Mouse (Mus musculus) cerebellum, postnatal 4 days (tissue): Measurements from ENCODE around the gene Fam198b.
"Not testable (repeated sequence)": the region's sequence is repeated elsewhere in the genome, so short reads cannot be mapped to it uniquely, and the experiment has no call there.

Source experiments
- DNase-seq, 2 experiments: peaks; one replicate each; pipeline ENCODE4 v3.0.0; 2022; ENCODE audit warnings: low spot score in 2 of 2, mixed read lengths in 1 of 2

Fam198b gene

DNA sequence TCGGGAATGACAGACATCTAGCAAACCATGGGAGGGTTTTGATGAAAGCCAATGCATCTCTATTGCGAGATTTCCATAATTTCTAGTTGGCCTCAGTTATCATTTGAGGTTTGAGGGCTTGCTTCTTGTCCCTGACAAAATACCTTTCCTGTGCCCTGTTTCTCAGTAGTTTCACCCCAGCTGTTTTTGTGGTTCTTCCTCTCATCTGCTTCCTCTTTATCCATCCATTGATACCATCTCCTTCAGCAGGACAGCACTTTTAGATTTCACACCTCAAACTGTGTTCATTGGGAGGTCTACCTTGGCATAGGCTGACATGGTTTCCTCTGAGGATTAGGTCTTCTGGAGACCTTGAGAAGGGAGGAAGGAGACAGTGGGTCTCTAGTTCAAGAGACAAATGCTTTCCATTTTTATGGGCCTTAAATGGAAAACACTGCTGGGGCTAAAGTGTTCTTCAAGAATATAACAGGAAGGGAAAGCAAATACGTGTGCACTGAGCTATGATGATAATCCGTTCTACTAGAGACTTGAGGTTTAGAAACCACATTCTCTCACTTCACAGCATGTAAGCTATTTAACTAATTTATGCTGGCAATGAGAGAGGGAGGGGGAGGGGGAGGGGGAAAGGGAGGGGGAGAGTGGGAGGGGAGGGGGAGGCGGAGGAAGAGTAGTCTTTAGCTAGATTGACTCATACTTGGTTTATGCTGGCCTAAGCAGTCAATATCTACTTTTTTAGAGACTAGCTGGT is 41.8 kb downstream of the Fam198b start:
- DNase-seq, result no peak

DNA sequence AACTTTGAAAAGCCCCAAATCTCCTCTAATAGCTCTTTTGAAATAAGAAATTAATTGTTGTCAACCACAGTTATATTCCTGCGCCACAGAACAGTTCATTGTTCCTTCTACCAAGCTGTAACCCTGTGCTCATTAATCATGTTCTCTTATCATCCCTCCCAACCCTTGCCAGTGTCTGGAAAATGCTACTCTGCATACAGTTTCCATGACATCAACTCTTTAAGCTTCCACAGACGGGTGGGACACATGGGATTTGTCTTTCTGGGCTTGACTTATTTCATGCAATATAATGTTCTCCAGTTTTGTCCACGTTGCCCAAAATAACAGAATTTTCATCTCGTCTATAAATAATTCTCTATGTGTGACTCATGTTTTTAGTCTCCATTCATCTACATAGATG is 42.7 kb downstream of the Fam198b start:
- DNase-seq, result no peak

DNA sequence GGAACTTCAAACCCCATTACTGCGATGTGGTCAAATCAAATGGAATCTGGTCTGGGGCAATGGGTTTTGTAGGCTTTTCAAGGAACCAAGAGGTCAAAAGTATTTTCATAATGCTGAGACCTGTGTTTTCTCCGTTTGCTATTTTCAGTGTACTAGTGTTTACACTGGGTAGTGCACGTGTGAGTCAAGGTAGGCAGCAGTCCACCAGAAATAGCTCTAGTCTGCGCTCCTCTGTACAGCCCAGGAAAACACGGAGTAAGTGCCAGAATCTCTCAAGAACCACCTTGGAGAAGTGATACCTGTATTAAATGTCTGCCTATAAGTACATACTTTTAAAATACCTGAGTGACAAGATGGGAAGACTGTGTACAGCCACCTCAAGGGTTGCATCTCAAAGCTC is 44.1 kb downstream of the Fam198b start:
- DNase-seq, result no peak

DNA sequence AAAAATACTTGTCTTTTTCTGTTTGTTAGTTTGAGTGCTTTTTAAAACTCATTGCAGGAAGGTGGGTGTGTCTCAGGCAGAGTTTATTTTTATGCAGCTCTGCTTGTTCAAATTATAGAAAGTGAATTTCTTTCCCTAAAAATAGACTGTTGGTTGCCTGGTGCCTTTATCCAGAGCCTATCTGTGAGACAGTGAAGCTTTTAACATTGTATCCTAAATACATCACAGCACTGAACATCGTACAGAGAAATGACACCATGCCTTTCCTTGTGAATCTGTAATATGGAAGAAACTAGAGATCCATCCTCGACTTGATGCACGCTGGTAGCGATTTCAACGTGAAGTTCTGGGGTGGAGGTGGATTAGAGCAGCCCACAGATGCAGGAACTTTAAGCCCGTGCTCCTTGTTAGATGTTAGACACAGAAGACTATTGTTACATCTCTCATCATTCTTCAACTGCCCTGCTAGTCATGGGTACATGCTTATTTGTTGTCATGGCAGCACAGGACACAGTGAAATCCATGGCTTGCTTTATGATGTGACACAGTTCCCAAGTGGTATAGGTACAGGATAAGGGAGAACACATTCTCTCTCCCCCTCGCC is 45.9 kb downstream of the Fam198b start:
- no peak for DNase-seq

DNA sequence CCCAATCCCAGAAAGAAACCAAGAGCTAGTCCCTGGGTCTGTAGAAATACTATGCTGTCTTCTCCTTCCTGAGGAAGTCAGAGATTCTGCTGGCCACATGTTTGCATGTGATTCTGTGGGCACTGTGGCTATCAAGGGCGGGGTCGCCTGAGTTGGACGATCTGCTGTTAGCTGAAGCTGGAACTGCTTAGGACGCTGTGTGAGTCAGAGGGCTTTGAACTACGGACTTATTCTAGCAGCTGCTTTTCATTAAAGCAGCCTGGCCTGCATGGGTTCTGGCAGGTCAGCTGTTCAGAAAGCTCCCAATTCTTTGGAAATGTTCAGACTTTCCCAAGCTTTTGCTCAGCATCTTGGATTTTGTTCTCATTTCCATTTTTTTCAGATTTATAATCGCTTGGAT is 51.9 kb downstream of the Fam198b start:
- DNase-seq, result no peak

DNA sequence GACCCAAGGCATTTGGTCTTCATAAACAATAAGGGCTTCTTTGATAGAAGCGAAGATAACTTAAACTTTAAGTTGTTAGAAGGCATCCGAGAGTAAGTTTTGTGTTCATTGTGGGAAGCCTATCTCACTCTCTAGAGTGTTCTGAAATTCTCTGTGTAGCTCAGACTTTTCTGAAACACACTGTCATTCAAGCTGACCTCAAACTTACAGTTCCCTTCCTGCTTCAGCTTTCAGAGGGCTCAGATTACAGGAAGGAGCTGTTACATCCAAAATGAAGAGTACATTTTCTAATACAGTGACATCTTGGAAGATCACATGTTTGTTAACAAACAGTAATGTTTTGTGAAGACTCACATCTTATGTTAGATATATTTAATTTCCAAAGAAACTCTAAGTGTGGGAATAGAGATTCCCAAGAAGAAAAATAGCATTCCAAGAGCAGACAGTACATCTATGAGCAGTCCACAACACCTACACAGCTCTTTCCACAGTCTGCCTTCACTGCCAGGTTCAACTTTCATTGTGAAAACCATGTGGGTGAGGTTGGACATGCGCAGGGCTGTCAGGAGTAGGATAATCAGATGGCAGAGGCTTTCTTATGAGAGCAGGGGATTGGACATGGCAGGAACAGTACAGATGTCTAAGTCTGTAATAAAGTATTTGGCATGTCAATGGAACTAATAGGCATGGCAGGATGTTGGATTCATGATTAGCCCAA is 52.6 kb downstream of the Fam198b start:
- no peak for DNase-seq

DNA sequence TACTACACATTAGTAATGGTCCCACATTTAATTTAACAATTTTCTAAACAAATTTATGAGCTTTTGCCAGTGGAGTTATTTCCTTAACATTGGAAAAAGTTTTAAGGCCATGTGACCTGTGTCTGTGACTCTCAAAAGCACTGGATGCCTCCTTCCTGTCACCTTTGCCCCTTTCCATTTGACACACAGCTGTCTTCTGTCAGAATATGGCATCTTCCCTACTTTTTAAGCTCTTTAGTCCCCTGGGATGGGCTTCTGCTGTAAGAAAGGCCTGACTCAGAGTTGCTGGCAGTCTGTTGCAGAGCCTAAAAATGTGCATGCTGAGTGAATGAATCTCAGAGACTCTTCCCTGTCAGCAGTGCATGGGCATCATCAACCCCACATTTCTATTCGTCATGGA is 63.4 kb downstream of the Fam198b start:
- DNase-seq, result no peak

DNA sequence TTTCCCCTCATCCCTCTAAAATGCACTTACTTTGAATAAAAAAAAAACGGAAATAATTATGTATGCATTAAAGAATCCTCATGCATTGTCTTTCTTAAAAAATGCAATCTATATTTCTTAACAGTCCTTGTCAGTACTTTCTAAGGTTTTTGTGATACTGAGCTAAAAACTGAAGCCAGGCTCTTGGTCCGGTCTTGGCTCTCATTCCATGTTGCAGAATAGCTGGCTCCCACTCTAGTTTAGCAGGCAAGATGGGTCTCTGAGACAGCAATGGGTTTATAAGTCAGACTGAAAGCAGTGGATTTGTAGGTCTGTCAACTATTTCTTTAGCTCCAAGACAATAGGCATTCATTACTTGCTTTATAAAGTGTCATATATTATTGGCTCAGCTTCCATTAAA is 63.8 kb downstream of the Fam198b start:
- DNase-seq, result no peak

DNA sequence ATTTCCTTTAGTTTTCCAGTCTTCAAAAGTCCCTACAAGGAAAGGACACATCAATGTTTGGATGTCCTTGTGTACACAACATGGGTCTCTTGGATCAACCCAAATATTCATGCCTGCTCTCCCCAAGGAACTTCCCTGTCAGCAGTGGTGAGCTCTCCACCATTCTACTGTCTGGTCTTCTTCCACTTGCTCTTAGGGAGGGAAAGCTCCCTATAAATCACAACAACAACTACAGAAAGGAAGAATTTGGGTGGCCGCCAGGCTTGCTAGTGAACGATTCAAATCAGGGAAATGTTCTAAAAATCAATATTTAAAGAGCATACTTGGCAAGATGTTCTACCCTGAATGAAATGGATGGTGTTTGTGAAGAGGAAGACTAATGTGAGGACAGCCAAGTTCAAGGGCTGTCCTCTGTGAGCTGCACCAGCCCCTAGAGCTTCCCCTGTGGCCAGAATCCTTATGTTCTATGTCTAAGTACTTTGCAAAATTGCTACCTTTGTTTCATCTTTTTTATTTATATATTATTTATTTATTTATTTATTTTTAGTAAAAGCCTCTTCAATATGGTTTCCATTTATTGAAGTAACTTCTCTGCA is 68.9 kb downstream of the Fam198b start:
- DNase-seq, result no peak

DNA sequence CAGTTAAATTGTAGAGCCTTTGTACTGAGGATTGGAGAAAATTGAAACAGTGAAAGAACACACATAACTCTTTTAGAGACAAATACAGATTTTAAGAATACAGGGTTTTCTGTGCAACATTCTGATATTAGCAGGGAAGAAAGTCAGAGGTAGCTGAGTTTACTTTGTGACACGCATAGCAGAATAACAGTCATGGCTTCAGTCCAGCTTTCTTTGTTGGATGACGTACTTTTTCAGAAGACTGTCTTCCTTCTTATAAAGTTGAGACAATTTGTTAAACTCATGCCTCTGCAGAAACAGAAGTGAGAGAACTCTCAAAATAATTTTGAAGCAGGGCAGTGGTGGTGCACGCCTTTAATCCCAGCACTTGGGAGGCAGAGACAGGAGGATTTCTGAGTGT is 70.9 kb downstream of the Fam198b start:
- DNase-seq, result no peak

DNA sequence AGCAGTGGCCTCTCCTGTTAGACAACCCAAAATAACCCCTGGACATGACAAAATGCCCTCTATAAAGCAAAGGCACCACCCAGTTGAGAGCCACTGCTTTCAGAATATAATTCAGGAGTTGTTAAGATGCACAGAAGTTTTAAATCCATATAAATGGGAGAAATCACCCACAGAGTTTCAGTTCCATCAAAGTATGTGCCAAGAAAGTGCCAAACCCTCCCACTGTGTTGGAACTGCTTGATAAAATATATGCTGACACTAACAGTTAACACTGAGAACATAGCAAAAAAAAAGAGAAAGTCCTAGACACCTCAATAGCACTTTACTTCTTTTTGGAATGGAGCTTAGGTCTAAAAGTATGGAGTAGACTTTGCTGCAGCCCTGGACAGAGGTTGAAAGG is 72.5 kb downstream of the Fam198b start:
- DNase-seq, result no peak

DNA sequence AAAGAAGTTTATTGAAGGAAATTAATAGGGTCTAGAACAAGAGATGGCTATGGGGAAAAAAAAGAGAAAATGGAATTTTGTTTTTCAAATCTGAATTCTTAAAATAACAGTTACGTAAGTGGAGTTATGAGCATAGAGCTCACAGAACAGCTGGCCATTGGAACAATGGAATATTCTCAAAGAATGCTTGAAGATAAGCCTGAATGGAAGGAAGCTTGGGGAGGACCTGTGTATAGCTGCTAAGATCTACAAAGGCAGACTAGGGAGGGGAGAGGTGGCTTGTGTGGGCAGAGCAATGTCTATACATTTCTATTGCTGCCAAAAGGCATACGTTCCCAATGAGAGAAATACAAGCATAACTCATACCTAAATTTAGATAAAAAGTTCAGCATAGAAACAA is 73.4 kb downstream of the Fam198b start:
- no peak for DNase-seq

DNA sequence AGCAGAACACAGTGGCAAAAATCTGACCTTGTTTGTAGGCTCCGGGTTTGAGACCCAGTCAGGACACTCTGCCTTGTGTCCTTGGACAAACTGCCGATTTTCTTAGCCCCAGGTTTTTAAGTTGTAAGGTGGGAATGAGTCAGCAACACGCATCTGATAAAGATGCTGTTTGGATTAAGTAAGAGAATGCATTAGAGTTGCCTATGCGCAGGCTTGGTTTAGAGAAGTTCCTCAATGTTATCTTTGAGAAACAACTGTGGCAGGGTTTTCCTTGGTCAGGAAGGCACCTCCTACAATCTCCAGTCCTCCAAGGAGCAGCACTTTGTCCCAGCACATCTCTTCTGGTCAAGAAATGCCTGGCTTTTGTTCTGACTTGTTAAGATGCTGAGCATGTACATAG is 82.4 kb downstream of the Fam198b start:
- DNase-seq, result no peak

DNA sequence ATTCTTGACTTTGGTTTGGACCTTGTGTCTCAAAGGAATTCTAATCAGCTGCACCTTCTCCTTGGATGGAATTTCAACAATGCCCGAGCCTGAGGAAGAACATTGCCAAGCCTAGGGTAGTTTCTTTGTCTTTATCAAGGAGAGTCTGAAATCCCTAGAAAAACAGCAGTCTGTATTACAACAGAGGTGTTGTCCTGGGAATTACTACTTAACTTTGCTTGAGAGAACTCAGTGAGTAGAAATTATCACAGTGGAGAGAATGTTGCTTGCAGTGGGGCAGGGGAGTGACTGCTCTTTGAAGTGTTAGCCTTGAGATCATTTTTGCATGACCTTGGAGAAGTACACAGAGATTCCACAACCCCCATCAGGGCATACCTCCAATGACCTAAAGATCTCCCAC is 83.0 kb downstream of the Fam198b start:
- DNase-seq, result no peak

DNA sequence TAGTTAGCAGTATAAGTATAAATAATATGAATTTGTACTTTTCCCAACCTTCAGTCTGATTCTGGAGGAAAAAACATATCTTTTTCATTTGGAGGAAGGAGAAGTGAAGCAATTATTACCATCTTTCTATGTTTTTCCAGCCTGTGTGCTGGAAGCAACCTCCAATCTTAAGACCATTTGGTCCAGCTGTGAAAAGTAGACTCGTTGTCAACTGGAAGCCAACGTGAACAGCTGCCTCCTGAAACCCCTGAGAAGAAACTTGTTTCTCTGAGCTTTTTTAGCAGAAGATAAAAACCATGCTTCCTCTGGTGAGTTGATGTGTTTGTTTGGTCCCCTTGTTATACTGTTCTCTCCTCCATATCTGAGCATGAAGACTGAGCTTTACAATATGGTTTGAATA is 84.1 kb downstream of the Fam198b start:
- no peak for DNase-seq

DNA sequence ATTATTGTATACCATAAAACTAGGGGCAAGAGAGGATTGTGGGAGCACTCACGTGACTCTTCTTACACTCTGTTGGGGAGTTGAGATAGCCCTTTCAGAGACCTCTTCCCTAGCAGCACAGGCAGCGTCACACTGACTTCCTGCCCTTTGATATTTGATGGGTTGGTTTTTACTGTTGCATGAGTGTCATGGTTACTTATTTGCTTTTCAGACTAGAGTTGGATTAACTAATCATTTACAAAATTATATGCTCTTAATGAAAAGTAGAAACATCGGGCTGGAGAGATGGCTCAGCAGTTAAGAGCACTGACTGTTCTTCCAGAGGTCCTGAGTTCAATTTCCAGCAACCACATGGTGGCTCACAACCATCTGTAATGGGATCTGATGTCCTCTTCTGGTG is 85.2 kb downstream of the Fam198b start:
- DNase-seq, result not testable (repeated sequence)

DNA sequence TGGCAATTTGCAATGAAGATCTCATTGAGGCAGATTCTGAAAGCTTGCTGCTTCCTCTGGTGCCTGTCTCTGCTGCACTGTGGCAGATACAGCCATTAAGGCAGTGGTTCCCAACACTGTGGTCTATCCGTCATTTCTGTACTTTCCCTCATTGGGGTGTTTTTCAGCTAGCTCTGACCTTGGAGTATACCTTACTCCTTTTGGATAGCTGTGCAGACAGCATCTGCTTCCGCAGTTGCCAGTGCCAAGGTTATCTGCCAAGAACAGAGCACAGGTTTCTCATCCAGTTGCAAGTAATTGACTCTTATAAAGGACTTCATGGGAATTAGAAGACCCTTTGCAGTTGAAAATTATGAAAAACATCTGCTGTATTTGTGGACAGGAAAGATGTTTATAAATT is 85.7 kb downstream of the Fam198b start:
- no peak for DNase-seq

DNA sequence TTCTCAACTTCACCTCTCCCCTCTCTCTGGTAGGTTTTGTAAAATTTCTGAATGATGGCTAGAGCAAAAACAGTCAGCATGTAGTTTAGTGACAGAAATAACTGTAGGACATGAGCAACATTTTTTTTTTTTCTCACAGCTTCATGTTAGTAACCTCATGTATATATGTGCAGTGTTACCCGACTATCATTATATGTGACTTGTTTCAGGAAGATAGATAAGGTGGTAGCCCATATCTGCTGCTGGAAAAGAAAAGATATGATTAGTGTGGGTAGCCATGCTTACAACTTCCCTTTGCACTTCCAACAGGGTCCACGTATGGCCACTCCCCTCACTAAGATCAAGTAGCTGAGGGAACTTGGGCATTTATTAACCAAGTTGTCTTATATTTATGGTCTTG is 86.2 kb downstream of the Fam198b start:
- DNase-seq, result no peak

DNA sequence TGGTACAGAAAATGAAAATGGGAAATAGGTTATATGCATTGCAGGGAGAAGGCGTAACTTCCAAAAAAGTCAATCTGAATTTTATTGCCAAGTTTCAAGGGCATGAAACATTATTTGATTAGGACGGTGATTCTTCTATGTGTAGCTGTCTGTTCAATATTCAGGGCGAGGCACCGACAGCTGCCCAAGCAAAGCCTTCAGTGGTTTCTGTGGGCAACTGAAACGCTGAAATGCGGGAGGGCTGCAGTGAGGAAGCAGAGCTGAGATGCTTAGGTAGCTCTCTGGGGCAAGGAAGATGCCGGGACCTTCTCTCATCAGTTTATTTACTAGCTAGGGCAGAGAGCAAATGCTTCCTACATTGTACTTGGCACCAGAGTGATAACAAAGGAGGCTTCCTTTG is 87.2 kb downstream of the Fam198b start:
- no peak for DNase-seq

DNA sequence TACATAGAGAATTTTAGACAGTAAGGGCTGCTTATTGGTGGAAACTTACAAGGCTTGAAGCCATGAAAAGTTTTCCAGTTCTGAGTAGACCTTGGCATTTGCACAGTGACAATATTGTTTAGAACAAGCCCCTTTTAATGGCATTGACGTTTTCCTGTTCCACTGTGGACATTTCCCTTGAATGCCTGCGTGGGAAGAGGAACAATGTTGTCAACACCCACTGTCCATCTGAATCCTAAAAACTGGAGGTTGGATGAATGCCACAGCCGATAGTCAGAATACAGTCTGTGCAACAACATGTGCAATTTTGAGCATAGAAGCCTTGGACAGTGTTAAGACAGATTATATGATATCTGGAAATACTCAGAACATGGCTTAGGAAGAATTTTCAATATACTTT is 92.5 kb downstream of the Fam198b start:
- DNase-seq, result no peak

DNA sequence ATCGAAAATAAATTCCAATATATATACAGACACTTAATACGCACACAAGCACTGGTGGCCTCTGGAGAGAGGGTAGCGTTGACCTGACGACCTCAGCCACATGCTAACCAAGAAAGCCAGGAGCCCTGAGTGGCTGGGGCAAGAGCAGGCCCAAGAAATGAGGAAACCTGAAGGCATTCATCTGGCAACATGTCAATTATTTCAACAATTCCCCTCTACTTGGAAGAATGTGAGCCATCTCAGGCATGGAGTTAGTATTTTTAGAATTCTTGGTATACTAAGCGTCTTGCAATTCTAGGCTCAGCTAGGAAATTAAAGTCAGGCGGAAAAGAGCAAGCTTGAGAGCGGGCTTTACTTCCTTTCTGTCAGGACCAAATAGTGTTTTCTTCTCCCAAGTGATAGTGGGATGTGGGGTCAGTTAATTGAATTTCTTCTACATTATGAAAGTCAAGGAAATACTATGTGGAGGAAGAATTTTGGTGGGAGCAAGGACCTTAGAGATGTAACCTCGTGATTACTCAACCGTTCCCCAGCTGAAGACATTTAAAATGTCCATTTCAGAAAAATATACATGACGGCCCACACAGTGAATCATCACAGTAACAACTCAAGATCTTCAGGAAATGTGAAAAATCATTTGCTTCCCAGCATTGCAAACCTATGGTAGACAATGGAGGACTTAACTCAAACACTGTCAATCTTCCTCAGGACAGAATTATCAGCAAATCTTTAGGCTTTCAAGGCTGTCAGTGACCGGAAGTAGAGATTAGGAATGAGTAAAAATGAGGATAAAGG is 93.5 kb downstream of the Fam198b start:
- no peak for DNase-seq

DNA sequence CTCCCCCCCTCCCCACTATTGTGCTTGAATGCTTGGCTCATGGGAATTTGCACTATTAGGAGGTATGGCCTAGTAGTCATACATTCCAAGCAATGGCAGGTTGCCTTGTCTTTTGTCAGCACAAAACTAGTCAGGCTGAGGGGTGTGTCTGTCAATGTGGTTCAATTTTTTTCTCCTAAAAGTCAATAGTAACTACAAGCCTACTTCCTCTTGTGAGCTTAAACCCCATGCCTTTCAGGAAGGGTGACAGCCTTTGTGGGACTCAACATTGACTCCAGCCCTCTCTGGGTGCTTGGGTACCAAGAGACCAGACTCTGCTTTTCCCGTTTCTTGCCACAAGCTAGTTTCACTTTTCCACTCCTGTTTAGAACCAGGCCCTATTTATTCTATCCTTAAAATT is 96.4 kb downstream of the Fam198b start:
- DNase-seq, result no peak
